Mouse (Mus musculus) olfactory bulb, adult 2 months (tissue): ENCODE data around the gene Atp6v1c2. TPM values are rescaled to one million over a fixed set of nuclear protein-coding genes. Genes with fewer than 3 reads are reported as not detected.
A peak's percentile ranks its signal among the peaks of the same experiment; 100 is the strongest.

Source experiments
- H3K27ac ChIP-seq: fragments of 200-500 bp; 2 replicates; pipeline ENCODE4 v1.5.1; 2012; ENCODE audit warnings: low read depth, low read length; ENCODE audit not compliant: insufficient read depth
- H3K4me1 ChIP-seq: fragments of 200-500 bp; 2 replicates; pipeline ENCODE4 v1.6.1; 2012; ENCODE audit warnings: low read length; ENCODE audit not compliant: control insufficient read depth, insufficient read depth
- H3K4me3 ChIP-seq: fragments of 200-500 bp; 2 replicates; pipeline ENCODE4 v1.5.1; 2012; ENCODE audit warnings: mild to moderate bottlenecking, low read depth, low read length, moderate library complexity; ENCODE audit not compliant: insufficient read depth
- CTCF ChIP-seq: fragments of 200-500 bp; IDR thresholded peaks from 2 replicates; pipeline ENCODE4 v1.5.1; 2012; ENCODE audit warnings: low read depth, mild to moderate bottlenecking, low read length, moderate library complexity; ENCODE audit not compliant: insufficient read depth
- POLR2A ChIP-seq: fragments of 200-500 bp; IDR thresholded peaks from 2 replicates; pipeline ENCODE4 v1.6.1; 2012; ENCODE audit warnings: mild to moderate bottlenecking, low read depth, low read length, moderate library complexity; ENCODE audit not compliant: insufficient read depth
- WGBS: fragments of 180-500 bp; shearing (Covaris S2); methylation state at CpG from one replicate; pipeline ENCODE4 v1.1.7; 2018; 5-methylcytosine and 5-hydroxymethylcytosine counted together
- polyA plus RNA-seq: library from polyadenylated mRNA; stranded (reverse); fragments of >200 nt; gene quantifications from 2 replicates; pipeline ENCODE4 v1.2.4, GENCODE M21; 2012; ENCODE audit warnings: low replicate concordance; ENCODE audit not compliant: missing spikeins, insufficient read depth, insufficient read length

Atp6v1c2 gene
- polyA plus RNA-seq, 1 experiment, result not detected

- H3K4me3 ChIP-seq, result peak overlapping the region; percentile 82
- H3K27ac ChIP-seq, result 0 out of 2 replicates have a peak overlapping the region, but pooled peaks have one; percentile 40
- no peak for TF ChIP-seq POLR2A
- TF ChIP-seq CTCF, result no peak
- 29% methylated on average over 11 of the region's 11 CpGs for WGBS
- no peaks in the 10 kb centered on the region; the same call in 1 of the 2 replicates for H3K4me1 ChIP-seq
Measured at GRCm38 (mm10) chr12:17347327-17348047, 18.3 kb upstream of the Atp6v1c2 start.

GRCm38 (mm10) chr12:17339114-17339905 lies 10.2 kb upstream of the Atp6v1c2 start:
- no peaks in the 10 kb centered on the region for H3K4me1 ChIP-seq
- H3K4me3 ChIP-seq, result no peak overlapping the region
- 64% methylated on average over 3 of the region's 3 CpGs for WGBS
- H3K27ac ChIP-seq, result no peak overlapping the region
- no peak for TF ChIP-seq CTCF
- no peak for TF ChIP-seq POLR2A

GRCm38 (mm10) chr12:17338338-17338737 lies 9.2 kb upstream of the Atp6v1c2 start:
- H3K4me1 ChIP-seq, result no peaks in the 10 kb centered on the region
- 63% methylated on average over 2 of the region's 2 CpGs for WGBS
- no peak overlapping the region for H3K27ac ChIP-seq
- no peak overlapping the region for H3K4me3 ChIP-seq
- TF ChIP-seq POLR2A, result no peak
- no peak for TF ChIP-seq CTCF

- no peak overlapping the region for H3K27ac ChIP-seq
- 25% methylated on average over 1 of the region's 1 CpGs for WGBS
- no peak overlapping the region for H3K4me3 ChIP-seq
- no peak for TF ChIP-seq CTCF
- no peaks in the 10 kb centered on the region for H3K4me1 ChIP-seq
Measured at GRCm38 (mm10) chr12:17333459-17333858, 4.3 kb upstream of the Atp6v1c2 start.

- peak overlapping the region; percentile 31 for H3K4me3 ChIP-seq
- WGBS, result 2% methylated on average over 51 of the region's 51 CpGs
- no peak for TF ChIP-seq POLR2A
- no peak for TF ChIP-seq CTCF
Measured at GRCm38 (mm10) chr12:17324549-17325470, 4.3 kb downstream of the Atp6v1c2 start.

GRCm38 (mm10) chr12:17318453-17318852 lies 10.7 kb downstream of the Atp6v1c2 start:
- Histone ChIP-seq H3K4me1 (no peaks in the 10 kb centered on the region), H3K27ac (no peak overlapping the region), H3K4me3 (no peak overlapping the region)
- WGBS, result 82% methylated on average over 3 of the region's 3 CpGs
- TF ChIP-seq POLR2A (no peak), CTCF (no peak)

More at GRCm38 (mm10) chr12:17324549-17325470, 4.3 kb downstream of the Atp6v1c2 start:
- Histone ChIP-seq H3K27ac (no peak overlapping the region), H3K4me1 (peaks cover 11% of the 10 kb centered on the region)

GRCm38 (mm10) chr12:17317970-17318369 lies 11.2 kb downstream of the Atp6v1c2 start:
- Histone ChIP-seq H3K4me3 (no peak overlapping the region), H3K27ac (no peak overlapping the region), H3K4me1 (no peaks in the 10 kb centered on the region)
- WGBS, result 88% methylated on average over 4 of the region's 4 CpGs
- TF ChIP-seq POLR2A (no peak), CTCF (no peak)

- no peak overlapping the region for H3K4me3 ChIP-seq
- H3K27ac ChIP-seq, result no peak overlapping the region
- 97% methylated on average over 5 of the region's 5 CpGs for whole genome bisulfite sequencing
- TF ChIP-seq POLR2A (no peak), CTCF (no peak)
- no peaks in the 10 kb centered on the region for H3K4me1 ChIP-seq
Measured at GRCm38 (mm10) chr12:17316096-17316495, 13.1 kb downstream of the Atp6v1c2 start.
